Mouse (Mus musculus) cerebellum, adult 11-12 months (tissue): Measurements from ENCODE around the gene Gm38394.
A peak's percentile ranks its signal among the peaks of the same experiment; 100 is the strongest.

Experiments
- DNase-seq: peaks from one replicate; pipeline ENCODE4 v3.0.0; 2022

Gene Gm38394

DNA sequence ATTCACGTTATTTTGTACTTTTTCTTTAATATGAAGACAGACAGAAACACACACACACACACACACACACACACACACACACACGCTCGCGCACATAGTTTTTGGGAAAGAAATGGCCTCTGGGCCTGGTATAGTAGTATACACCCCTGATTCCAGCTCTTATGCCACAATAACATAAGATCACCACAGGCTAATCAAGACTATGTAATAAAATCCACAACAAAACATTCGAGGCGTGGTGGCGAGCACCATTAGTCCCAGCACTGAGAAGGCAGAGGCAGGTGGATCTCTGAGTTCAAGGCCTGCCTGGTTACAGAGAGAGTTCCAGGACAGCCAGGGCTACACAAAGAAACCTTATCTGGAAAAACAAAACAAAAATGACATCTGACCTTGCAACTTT lies 1.8 kb upstream of the Gm38394 start:
- DNase-seq = no peak

DNA sequence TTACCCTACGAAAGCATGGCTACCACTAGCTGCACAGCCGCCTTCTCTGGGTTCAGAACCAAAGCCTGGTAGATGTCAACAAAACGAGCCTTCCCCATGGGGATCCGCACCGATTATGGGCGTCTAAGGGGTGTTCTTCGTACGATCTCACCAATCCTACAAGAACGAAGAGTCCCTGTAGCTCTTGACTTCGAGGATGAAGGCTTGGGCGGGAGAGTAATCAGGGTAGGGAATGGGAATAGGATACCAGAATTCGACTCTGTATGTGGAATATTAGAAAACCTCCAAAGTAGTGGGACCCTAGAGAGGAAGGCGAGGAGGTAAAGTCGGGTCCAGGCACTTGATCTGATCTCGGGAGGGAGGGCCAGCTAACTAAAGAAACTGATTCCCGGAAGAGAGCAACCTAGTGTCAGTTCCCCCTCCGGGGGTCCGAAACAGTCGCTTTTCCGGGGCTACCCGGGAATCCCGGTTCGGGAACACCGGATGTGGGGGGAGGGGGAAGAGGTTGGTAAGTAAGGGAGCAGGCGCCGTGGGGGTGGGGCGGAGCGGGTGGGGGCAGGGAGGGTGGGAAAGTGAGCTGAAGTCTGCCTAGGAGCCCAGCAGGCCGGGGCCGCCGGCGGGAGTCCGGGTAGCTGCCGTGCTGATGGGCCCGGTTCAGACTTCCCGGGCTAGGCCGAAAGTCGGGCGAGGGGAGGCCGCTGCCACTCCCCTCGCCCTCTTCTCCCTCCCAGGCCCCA lies 484 bp downstream of the Gm38394 start, which contains the start of gene Zbed6:
Zbed6 (minus strand) TSS at position 420 of the 737 bp plus-strand sequence.
- DNase-seq = peak; percentile 71

DNA sequence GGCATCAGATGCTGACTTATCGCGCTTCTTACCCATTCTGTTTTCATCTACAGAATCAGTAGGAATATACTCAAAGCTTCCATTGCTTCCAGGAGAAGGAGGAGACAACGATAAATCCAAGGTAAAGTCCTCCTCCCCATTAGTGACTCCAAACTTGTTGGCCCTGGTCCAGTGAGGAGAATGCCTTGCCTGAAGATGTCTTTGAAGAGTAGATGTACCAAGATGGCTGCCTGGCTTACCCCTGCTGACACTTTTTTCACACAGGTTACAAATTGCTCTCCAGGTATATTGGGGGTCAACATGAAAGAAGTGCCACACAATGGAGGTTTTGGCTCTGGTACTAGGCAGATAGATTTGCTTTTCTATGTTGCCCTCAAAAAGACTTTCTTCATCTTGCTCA lies 2.2 kb downstream of the Gm38394 start:
- DNase-seq = no peak

DNA sequence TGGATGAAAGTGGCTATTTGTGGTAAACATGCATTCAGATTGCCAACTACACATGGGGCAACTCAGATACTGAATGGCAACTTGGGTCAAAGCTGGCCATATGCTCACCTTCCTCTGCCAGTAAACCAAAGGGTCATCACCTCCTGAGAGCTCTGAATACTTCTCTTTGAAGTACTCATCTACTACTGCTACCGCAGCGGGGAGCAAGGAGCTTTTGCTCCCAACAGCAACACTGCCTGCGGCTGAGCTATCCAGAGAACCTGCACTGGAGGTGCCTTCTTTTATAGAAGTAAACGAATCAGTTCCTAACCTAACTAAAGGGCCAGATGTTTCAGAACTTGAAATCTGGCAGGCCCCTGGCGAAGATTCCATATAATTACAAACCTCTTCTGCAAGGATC lies 4.3 kb downstream of the Gm38394 start:
- DNase-seq = no peak

DNA sequence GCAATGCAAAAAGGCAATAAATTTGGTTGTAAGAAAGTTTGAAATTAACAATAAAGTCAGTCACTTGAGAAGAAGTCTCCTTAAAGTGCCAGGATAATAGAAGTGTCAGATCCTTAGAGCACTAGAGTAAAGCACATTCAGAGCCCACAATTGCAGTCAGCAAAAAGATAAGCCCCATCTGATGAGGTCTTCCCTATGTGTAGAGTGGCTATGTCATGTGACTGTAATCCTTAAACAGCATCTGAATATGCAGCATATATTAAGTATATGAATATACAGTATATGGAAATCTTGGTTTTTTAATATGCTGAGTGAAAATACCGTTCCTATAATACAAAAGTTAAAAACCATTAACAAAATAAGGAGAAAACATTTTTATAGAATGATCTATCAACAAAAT lies 8.1 kb downstream of the Gm38394 start:
- no peak for DNase-seq

DNA sequence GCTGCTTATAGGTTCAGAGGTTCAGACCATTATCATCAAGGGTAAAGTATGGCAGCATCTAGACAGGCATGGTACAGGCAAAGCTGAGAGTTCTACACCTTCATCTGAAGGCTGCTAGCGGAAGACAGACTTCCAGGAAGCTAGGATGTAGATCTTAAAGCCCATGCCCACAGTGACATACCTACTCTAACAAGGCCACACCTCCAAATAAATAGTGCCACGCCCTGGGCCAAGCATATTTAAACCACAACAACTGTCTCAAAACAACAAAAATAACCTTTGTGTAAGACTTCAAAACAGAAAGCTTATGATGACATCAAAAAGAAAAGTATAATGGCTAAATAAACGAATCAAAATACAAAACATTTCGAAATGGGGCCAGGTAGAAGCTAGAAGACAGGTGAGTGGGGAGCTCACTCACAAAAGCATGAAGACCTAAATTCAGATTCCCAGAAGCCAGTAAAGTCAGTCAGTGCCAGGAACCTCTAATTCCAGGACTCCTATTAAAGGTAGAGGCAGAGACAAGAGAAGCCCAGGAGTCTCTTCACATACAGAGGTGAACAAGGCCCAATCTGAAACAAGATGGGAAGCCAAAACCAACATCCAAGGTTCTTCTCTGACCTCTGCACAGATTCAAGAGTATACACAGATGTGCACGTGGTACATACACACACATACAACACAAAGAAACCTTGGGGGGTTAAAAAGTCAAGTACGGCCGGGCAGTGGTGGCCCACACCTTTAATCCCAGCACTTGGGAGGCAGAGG lies 10.6 kb downstream of the Gm38394 start:
- no peak for DNase-seq

DNA sequence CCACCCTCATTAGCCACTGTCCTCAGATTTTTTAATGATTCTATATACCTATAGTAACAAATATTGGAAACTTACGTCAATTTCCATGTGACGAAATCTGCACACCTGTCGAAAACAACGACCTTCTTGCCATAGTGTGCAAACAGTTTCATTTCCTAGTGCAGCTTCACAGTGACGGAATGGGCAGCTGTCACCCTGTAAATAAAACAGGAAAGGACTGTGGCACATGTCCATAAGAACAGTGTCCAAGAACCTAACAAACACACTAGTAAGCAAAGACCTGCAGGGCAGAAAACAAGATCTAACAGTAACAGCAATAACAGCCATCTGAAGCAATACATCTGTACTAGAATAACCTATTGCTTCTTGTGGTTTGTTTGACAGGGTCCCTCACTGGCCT lies 15.5 kb downstream of the Gm38394 start:
- DNase-seq = no peak

DNA sequence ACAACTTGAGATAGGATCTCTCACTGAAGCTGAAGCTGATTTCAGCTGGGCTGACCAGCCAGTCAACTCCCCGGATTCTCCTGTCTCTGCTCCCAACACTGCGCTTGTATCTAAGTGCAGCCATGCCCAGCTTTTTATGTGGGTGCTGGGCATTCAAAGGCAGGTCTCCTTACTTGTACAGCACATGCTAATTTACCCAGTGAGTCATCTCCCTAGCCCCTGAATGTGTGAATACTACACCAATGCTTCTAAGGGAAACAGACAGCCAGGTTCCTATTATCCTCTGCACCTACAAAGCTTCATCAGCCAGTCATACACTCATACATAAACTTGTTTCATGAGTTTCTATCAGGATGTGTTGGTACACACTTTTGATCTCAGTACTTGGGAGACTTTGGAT lies 20.0 kb downstream of the Gm38394 start:
- DNase-seq = no peak

DNA sequence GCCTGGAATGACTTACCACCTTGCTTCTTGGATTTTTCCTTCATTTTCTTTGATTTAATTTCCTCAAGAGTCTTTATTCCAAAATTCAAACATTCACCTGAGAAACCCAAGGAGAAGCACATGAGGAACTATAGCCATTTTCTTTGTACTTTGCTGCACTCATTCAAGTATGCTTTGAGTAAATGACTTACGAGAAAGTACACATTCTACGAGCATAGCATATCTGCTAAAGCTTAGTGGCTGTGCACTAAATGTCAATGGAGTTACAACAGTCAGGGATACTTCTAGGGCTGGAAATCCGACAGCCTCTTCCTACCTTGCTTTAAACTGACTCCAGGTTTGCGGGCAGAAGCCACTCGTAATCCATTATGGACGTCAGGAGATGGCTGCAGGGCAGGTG lies 22.6 kb downstream of the Gm38394 start:
- no peak for DNase-seq

DNA sequence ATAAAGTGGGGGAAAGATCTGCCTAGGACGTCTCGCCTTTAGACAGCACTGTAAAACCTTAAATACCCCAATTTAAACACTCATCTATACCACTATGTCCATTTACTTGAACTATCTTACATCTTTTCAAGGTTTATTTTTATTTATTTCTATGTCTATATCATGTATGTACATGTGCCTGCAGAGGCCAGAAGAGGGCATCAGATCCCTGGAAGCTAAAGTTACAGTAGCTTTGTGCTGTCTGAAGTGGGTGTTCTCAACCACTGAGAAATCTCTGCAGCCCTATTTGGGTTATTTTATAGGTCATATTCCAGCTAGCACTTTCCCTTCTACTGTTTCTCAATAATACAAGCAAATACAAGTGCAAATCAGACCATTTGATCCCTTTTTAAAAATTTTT lies 28.9 kb downstream of the Gm38394 start:
- DNase-seq = no peak

DNA sequence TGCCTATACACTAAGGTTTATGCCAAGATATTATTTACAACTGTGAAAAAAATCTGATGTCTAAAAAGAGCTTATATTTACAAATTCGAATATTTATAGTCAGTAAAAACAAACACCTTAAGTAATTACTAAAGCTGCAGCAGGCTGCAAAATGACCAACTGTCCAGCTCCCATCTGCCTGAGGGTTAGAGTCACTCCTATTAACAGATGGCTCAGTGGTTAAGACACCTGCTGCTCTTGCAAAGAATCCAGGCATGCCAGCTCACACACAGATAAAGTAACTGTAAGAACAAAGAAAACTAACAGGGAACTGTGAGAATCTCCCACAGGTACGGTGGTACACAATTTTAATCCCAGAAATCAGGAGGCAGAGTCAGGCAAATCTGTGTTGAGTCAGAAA lies 36.1 kb downstream of the Gm38394 start:
- peak; percentile 50 for DNase-seq

DNA sequence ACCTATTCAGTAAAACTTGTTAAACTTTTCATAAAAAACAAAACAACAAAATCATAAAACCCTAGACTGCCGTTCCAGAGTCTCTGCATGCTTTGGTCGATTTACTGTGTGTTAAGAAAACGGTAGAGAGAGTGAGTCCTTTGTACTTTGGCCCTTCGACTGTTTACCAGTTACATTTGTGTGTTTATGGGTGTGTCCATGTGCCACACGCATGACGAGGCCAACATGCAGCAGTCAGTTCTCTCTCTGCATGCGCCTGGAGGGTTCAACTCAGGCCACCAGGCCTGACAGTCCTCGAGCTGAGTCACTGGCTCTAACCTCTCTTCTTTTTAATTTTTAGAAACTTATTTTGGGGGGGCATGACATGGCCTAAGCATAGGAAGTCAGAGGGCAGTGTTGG lies 42.8 kb downstream of the Gm38394 start:
- no peak for DNase-seq

DNA sequence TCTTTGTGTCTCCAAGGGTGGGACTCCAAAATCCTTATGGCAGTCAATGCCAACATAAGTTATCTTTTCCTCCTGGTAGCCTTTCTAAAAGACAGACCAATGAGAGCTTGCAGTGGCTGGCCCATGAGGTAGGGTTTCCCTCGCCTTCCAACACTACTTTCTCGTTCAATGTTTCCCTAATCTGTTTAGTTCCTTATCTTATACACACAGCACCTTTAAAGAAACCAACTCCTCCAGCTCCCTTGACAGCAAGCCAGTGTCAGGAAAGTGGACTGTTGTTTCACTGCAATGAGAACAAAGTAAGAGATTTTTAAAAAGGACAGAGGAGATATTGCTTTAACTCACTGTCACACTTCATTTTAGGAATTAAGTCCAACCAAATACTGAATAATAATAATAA lies 43.2 kb downstream of the Gm38394 start:
- DNase-seq = no peak

DNA sequence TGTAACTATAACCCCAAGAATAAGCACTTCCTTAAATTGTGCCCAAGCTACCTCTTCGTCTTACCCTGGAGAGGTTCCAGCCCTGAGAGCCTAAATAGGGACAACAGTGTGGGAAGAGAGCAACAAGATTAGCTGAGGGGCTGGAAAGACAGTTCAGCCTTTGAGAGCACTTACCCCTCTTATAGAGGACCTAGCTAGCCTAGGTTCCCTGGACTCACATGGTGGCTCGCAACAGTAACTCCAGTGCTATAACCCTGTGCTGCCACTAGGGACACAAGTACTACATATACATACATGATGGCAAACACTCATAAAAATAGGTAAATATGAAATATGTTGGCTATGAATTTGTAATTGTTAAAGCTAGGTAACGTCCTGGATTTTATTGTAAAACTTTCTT lies 47.3 kb downstream of the Gm38394 start:
- DNase-seq = no peak

DNA sequence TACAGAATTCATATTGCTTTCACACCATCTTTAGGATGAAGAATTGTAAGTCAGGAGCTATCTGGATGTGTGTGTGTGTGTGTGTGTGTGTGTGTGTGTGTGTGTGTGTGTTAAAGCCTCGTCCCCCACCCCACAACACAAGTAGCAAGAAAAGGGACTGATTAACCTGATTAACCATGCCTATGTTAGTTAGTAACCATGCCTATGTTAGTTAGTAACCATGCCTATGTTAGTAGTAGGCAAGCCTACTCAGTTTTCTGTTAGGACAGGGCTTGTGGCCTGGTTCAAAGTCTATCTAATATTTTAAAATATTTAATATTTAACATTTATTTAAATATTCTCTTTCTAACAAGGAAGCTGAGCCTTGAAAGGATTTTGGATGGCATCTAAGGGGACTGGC lies 49.7 kb downstream of the Gm38394 start:
- DNase-seq = no peak

DNA sequence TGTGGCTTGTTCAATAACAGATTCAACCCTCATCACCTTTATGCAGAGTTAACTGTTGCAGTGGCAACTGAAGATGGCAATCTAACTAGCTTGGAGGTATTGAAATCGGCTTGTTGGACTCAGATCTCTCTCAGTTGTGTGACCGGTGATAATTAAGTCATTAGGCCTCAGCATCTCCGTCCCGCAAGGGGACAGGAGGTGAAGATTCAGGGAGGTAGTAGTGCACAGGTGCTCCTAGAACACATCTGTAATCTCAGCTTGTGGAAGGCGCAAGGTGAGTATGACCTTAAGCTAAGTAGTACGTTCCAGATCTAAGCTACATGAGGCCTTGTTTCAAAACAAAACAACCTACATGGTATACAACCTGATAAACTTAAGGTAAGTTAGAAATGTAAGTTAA lies 50.5 kb downstream of the Gm38394 start:
- no peak for DNase-seq

DNA sequence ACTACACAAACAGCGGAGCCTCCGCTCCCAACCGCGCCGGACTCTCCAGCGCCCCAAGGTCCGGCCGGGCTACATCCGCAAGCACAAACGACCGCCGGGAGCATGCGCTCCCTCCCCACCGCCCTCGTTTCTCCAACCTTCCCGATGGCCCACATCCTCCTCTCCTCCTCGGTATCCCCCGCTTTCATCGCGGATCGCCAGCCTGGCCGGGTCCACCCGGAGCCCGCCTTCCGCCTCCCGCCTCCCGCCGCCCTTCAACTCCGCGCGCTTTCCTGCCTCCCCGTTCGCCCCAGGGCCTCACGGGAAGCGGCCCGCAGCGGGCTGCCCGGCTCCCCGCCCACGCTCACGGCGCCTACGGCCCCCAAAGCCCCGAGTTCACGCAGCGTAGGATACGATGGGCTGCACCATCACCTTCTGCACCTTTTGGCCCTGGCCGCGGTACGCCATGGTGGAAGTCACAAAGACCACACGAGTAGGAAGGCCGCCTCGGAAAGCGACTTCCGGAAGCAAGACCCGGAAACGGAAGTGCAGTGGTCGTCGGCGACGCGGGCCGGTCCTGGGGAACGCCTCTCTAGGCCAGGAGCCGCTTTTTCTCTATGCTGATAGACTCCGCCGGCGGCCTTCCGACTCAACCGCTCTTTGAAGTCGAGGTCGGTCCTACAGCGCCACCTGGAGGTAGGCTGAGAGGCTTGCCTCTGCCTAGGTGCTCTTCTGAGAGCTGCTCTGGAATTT lies 51.2 kb downstream of the Gm38394 start, which contains the start of gene Snrpe:
Snrpe (minus strand) TSS at position 521 of the 732 bp plus-strand sequence.
- peak; percentile 96 for DNase-seq

DNA sequence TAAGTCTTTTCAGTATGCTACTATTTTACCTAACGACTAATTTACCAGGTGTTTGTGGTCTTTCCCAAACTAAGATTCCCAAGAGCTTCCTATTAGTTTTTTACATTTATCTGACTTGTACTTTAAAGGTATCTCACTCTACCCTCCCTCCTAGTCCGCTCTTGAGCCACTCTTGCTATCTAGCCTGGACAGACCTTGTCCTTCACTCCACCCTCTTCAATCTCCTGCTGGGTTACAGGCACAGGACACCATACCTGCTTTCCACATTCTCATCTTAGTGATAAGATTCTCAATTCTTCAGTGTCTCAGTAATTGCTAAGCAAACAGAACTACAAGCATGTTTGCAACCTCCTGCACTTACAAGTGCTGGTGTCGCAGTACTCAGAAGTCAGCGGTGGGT lies 57.9 kb downstream of the Gm38394 start:
- no peak for DNase-seq

DNA sequence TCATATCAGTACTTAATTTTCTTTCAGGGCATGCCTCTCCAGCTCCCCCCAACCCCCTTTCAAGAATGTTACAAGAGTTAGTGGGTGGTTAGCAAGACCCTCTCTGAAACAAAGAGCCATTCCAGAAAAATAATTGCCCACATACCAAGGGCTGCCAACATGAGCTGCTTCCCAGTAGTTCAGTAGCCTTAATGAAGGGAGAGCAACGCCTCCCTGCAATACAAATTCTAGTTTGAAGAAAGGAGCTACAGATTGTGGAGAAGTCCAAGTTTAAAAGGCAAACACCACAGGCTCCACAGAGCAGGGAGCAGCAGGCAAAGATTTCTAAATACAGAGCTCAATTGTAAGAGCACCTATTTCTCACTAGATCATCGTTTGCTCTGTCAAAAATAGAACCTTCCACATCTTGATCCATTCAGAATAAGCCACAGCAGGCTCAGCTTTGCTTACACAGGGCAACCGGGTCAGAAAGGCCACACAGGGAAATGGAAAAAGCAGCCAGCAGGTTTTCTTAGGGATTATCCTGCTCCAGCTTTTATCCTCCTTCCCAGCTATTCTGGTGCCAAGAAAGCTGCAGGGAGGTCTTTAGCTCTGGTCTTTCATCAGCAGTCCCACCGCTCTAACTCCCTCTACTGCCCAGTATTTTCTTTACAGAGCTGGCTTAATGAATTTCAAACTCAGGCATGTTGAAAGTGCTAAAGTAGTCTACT lies 64.7 kb downstream of the Gm38394 start:
- DNase-seq = no peak

DNA sequence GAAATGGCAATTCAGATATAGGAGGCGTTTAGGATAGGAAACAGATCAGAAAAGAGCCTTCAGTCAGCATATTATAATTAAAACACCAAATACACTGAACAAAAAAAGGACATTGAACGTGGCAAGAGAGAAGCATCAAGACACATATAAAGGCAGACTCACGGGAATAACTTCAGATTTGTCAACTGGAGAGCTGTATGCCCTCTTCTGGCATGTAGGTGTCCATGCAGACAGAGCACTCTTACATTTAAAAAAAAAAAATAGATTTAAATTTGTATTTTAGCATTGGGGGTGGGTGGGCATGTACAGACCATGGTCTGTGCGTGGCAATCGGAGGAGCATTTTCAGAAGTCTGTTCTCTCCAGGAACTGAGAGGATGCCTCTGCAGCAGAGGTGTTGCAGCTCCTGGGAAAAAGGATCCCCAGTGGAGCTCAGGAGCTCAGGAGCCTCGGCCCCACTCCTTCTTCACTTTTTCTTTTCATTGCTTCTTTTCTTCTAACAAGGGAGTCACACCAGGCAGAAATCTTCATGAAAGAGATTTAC lies 75.1 kb downstream of the Gm38394 start:
- no peak for DNase-seq

DNA sequence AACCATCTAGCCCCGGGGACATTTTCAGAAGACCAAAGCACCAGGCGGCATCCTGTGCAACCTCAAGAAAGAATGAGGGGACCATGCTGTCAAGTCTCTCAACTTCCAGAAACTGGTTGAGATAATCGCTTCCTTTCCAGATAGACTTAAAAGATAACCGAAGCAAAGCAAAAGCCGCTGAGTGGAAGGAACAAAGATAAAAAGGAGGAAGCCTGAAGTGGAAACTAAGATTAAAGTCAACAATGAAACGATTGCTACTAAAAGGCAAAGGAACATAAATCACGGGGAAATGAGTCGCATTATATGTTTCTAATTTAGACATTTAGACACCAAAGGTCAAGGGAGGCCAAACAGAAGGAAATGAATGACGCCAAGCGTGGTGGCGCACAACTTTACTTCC lies 89.8 kb downstream of the Gm38394 start:
- no peak for DNase-seq
